Mouse (Mus musculus): ENCODE measurements around the gene Gdf9. TPM values are rescaled to one million over a fixed set of nuclear protein-coding genes. Genes with fewer than 3 reads are reported as not detected.

Gene Gdf9
- polyA plus RNA-seq, 1 experiment from 2014 or later, result 1.5 TPM

DNA sequence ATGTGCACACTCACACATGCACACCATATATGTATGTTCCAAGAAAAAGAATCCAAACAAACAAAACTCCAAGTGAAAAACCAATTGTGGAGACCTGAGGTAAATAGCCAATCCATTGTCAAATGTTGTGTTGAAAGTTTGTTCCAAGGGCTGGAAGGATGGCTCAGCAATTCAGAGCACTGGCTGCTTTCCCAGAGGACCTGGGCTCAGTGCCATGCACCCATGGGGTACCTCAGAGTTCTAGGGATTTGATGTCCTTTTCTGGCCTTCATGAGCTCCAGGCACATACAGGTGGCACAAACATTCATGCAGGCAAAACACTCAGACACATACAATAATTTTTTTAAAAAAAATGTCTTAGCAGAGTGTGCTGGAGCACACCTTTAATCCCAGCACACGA is 17.7 kb downstream of the Gdf9 start:
- Histone ChIP-seq H3K4me1 (peaks cover 14% of the 10 kb centered on the region), H3K27ac (no peak overlapping the region), H3K27me3 (ENCODE audit: insufficient read depth, poor library complexity, severe bottlenecking) (no peaks in the 10 kb centered on the region), H3K4me3 (no peak overlapping the region), H3K9me3 (no peaks in the 10 kb centered on the region), H3K36me3 (no peaks in the 10 kb centered on the region)
- 80% methylated on average over 1 of the region's 1 CpGs for WGBS
- DNase-seq (ENCODE audit: low spot score), result no peak

- no peaks in the 10 kb centered on the region for H3K36me3 ChIP-seq
- peaks cover 14% of the 10 kb centered on the region for H3K4me1 ChIP-seq
- DNase-seq (ENCODE audit: low spot score), result no peak
- no peaks in the 10 kb centered on the region for H3K9me3 ChIP-seq
- H3K4me3 ChIP-seq, result 0 out of 2 replicates have a peak overlapping the region, but pooled peaks have one; percentile 3
- H3K27ac ChIP-seq, result no peak overlapping the region
- WGBS, result 38% methylated on average over 15 of the region's 15 CpGs
- H3K27me3 ChIP-seq (ENCODE audit: insufficient read depth, poor library complexity, severe bottlenecking), result no peaks in the 10 kb centered on the region
These were observed 19.4 kb downstream of the Gdf9 start for GRCm38 (mm10) chr11:53450070-53450705.

DNA sequence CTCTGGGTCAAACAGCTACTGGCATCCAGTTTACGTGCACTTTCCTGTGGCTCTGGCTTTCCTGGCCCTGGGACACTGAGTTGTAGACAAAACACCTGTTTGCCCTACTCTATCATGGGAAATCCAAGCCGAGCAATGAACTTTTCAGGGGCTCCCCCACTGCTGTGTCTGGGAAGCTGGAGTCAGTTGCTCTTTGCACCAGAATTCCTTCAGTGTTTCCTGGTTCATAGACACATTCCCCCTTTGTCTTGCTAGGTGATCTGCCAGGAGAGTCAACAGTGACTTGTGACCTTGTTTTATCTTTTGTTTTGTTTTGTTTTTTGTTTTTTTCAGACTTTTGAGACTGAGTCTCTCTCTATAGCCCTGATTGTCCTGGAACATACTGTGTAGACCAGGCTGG is 20.5 kb downstream of the Gdf9 start:
- no peaks in the 10 kb centered on the region for H3K36me3 ChIP-seq
- H3K4me3 ChIP-seq, result no peak overlapping the region
- no peak overlapping the region for H3K27ac ChIP-seq
- peaks cover 6% of the 10 kb centered on the region; the same call in 1 of the 2 replicates for H3K4me1 ChIP-seq
- WGBS, result 65% methylated on average over 2 of the region's 2 CpGs
- H3K27me3 ChIP-seq (ENCODE audit: insufficient read depth, poor library complexity, severe bottlenecking), result no peaks in the 10 kb centered on the region; the same call in 1 of the 2 replicates
- no peaks in the 10 kb centered on the region for H3K9me3 ChIP-seq
- DNase-seq (ENCODE audit: low spot score), result no peak

DNA sequence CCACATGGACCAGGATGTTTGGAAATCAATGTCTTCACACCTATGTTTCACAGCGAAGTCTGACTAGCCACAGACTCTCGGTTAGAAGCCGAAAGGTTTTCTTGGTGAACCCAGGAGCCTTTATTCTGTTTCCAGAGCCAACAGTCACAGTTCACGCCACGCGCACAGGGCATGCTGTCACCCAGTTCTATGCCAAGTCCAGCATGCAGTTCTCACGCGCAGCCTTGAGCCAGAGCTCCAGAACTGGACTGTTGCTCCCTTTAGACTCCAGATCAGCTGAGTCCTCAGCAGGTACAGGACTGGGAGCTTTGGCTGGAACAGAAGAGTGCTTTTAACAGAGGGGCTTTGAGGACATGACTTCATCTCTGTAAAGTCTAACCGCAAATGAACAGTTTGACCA is 21.6 kb downstream of the Gdf9 start:
- WGBS, result 93% methylated on average over 9 of the region's 9 CpGs
- peaks cover 2% of the 10 kb centered on the region; the same call in 1 of the 2 replicates for H3K27me3 ChIP-seq (ENCODE audit: insufficient read depth, poor library complexity, severe bottlenecking)

DNA sequence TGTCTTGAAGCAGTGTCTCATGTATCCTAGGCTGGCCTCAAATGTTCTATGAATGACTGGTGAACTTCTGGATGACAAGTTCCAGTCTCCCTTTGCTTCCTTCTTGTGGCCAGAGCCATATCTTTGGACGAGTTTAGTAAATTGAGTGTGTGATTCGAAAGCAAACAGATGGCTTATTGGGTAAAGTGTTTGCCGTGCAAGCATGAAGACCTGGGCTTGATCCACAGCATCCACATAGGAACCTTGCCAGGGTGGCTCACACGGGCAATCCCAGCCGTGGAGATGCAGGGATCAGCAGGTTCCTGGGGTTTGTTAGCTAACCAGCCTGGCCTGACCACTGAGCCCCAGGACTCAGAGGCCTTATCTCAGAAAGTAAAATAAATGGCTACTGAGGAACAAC is 22.2 kb downstream of the Gdf9 start:
- H3K36me3 ChIP-seq, result no peaks in the 10 kb centered on the region
- no peaks in the 10 kb centered on the region for H3K9me3 ChIP-seq
- no peak overlapping the region for H3K4me3 ChIP-seq
- no peak overlapping the region for H3K27ac ChIP-seq
- WGBS, result 79% methylated on average over 5 of the region's 5 CpGs
- DNase-seq (ENCODE audit: low spot score), result no peak
- H3K4me1 ChIP-seq, result peaks cover 14% of the 10 kb centered on the region; the same call in 1 of the 2 replicates
- peaks cover 8% of the 10 kb centered on the region; the same call in 1 of the 2 replicates for H3K27me3 ChIP-seq (ENCODE audit: insufficient read depth, poor library complexity, severe bottlenecking)

More for the DNA sequence above, 21.6 kb downstream of the Gdf9 start:
- no peak overlapping the region for H3K27ac ChIP-seq
- DNase-seq (ENCODE audit: low spot score), result no peak
- H3K9me3 ChIP-seq, result no peaks in the 10 kb centered on the region
- peaks cover 12% of the 10 kb centered on the region; the same call in 1 of the 2 replicates for H3K4me1 ChIP-seq
- no peak overlapping the region for H3K4me3 ChIP-seq
- no peaks in the 10 kb centered on the region for H3K36me3 ChIP-seq

GRCm38 (mm10) chr11:53456474-53457371 is 25.9 kb downstream of the Gdf9 start, which contains the start of the genes Gm10447 and Shroom1:
Gene Gm10447, minus strand, starts transcription at chr11:53457110.
Gene Shroom1, plus strand, starts transcription at chr11:53457205.
- DNase-seq (ENCODE audit: low spot score), result peak; percentile 90
- WGBS, result 3% methylated on average over 42 of the region's 42 CpGs
- Histone ChIP-seq H3K27ac (peak within 1 kb of the TSS; percentile 84), H3K4me3 (peak within 1 kb of the TSS; percentile 69), H3K27me3 (ENCODE audit: insufficient read depth, poor library complexity, severe bottlenecking) (peaks cover 40% of the 10 kb centered on the region), H3K36me3 (no peaks in the 10 kb centered on the region), H3K4me1 (peaks cover 11% of the 10 kb centered on the region; the same call in 1 of the 2 replicates), H3K9me3 (no peaks in the 10 kb centered on the region)

DNA sequence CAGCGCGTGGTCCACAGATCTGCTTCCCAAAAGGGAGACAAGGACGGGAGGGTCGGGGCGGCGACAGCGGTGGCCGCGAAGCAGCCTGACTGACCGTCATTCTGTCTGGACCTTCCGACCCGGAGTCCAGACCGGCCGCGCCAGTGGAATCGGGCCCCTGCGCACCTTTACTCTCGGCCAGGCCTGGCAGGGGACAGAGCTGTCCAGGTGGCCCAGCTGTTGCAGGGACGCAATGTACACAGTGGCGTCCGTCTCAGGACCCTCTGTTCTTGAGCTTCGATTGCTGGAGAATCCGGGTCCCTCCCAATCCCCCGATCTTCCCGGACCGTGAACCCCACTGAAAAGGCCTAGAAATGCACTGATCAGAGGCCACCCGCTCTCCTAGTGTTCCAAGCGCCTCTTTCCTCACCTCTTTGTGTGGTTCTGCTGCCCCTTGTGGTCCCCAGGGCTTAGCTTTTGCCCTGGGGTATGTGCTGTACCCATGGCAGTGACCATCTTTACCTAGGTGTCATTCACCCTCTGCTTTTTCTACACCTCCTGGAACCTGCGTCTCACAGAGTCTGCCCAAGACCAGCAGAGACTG is 26.6 kb downstream of the Gdf9 start:
- Histone ChIP-seq H3K4me1 (peaks cover 14% of the 10 kb centered on the region; the same call in 1 of the 2 replicates), H3K36me3 (no peaks in the 10 kb centered on the region), H3K4me3 (peak overlapping the region; percentile 69), H3K27me3 (ENCODE audit: insufficient read depth, poor library complexity, severe bottlenecking) (peaks cover 47% of the 10 kb centered on the region), H3K9me3 (no peaks in the 10 kb centered on the region), H3K27ac (peak overlapping the region; percentile 84)
- DNase-seq (ENCODE audit: low spot score), result no peak
- WGBS, result 4% methylated on average over 29 of the region's 29 CpGs

GRCm38 (mm10) chr11:53458996-53459395 is 28.2 kb downstream of the Gdf9 start:
- Histone ChIP-seq H3K9me3 (no peaks in the 10 kb centered on the region), H3K36me3 (no peaks in the 10 kb centered on the region), H3K27me3 (ENCODE audit: insufficient read depth, poor library complexity, severe bottlenecking) (peaks cover 62% of the 10 kb centered on the region), H3K4me1 (peaks cover 24% of the 10 kb centered on the region), H3K4me3 (no peak overlapping the region), H3K27ac (no peak overlapping the region)
- no peak for DNase-seq (ENCODE audit: low spot score)
- 71% methylated on average over 3 of the region's 3 CpGs for WGBS

DNA sequence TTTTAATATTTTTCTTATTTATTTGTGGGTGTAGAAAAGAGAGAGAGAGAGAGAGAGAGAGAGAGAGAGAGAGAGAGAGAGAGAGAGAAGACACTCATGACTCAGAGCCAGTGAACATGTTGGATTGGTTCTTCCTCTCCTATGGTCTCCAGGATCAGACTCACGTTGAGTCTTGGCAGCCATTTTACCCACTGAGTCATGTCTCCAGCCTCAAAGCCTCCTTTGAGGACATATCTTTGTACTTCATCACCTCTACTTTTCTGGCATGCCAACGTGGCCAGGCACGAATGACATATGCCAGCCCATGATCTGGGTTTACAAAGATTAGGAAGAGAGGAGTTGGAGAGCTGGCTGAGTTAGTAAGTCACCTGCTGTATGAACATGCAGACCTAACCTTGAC is 29.4 kb downstream of the Gdf9 start:
- no peak for DNase-seq (ENCODE audit: low spot score)
- Histone ChIP-seq H3K36me3 (0 out of 2 replicates have a peak, but pooled peaks cover 2% of the 10 kb centered on the region), H3K9me3 (no peaks in the 10 kb centered on the region), H3K27me3 (ENCODE audit: insufficient read depth, poor library complexity, severe bottlenecking) (peaks cover 74% of the 10 kb centered on the region), H3K27ac (no peak overlapping the region), H3K4me3 (no peak overlapping the region), H3K4me1 (peaks cover 25% of the 10 kb centered on the region)
- WGBS, result 72% methylated on average over 3 of the region's 3 CpGs

- peaks cover 90% of the 10 kb centered on the region for H3K27me3 ChIP-seq (ENCODE audit: insufficient read depth, poor library complexity, severe bottlenecking)
- no peak overlapping the region for H3K4me3 ChIP-seq
- H3K27ac ChIP-seq, result no peak overlapping the region
- no peaks in the 10 kb centered on the region for H3K9me3 ChIP-seq
- 0 out of 2 replicates have a peak, but pooled peaks cover 2% of the 10 kb centered on the region for H3K36me3 ChIP-seq
- no peak for DNase-seq (ENCODE audit: low spot score)
- peaks cover 33% of the 10 kb centered on the region for H3K4me1 ChIP-seq
- 28% methylated on average over 5 of the region's 5 CpGs for WGBS
These were observed 30.9 kb downstream of the Gdf9 start for GRCm38 (mm10) chr11:53461727-53462126.

DNA sequence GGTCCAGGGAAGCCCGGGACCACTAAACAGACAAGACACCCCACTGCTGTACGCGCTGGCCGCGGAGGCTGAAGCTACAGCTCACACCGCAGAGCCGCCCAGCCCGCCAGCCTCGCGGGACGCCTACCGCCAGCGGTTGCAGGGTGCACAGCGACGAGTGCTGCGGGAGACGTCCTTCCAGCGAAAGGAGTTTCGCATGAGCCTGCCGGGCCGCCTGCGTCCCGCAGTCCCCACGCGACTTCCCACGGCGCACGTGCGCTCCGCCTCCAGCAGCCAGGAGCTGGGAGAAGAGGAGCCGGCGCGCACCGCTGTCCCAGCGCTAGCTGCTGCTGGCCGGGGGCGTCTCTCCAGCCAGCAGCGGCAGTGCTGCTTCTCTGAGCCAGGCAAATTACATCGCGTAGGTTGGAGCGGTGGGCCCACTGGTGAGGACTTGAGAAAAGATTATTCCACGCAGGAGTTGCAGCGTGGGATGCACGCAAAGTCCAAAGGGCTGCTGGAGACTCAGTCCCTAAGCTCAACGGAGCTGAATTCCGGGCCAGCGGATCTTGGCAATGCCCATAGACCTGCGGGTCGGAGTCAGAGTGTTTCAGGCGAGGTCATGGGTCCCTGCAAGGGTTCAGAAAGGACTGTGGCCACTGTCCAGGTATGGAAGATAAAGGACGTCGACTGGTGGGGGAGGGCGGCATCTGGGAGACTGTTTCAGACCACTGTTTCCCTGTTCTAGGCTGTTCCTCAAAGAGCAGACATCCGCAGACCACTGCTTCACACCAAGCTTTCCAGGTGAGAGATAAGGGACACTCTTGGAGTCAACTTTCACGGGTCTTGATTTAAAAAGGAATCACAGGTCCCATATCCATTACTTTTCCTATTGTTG is 33.0 kb downstream of the Gdf9 start:
- 6% methylated on average over 55 of the region's 55 CpGs for WGBS
- 0 out of 2 replicates have a peak, but pooled peaks cover 2% of the 10 kb centered on the region for H3K36me3 ChIP-seq
- H3K9me3 ChIP-seq, result no peaks in the 10 kb centered on the region
- peaks cover 92% of the 10 kb centered on the region for H3K27me3 ChIP-seq (ENCODE audit: insufficient read depth, poor library complexity, severe bottlenecking)
- DNase-seq (ENCODE audit: low spot score), result no peak
- peak overlapping the region; percentile 49 for H3K27ac ChIP-seq
- H3K4me3 ChIP-seq, result peak overlapping the region; percentile 65
- H3K4me1 ChIP-seq, result peaks cover 29% of the 10 kb centered on the region
